Mouse (Mus musculus): ENCODE results near the gene 4930412O13Rik. TPM values are rescaled to one million over a fixed set of nuclear protein-coding genes. Genes with fewer than 3 reads are reported as not detected.

Gene 4930412O13Rik
- polyA plus RNA-seq, 1 experiment from 2014 or later = not detected

DNA sequence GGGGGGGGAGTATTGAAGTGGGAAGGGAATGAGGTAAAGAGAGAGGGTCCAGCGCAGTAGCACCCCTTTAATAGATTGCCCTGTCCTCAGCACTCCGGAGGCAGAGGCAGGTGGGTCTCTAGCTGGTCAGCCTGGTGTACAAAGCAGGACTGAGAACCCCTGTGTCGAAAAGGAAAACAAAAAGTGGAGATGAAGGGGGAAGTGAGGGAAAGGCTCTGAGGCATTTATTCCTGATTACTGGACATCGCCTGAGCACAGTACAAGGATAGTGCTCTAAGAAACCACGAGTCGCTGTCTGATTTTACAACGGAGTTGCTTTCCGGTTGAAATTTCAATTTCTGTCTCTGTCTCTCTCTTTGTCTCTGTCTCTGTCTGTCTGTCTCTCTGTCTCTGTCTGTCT, 9.2 kb downstream of the 4930412O13Rik start:
- no peaks in the 10 kb centered on the region for H3K36me3 ChIP-seq
- no peak overlapping the region for H3K9ac ChIP-seq
- H3K4me3 ChIP-seq = no peak overlapping the region
- WGBS = 8% methylated on average over 8 of the region's 8 CpGs
- ATAC-seq (ENCODE audit: borderline replicate concordance, extremely low read depth, low FRiP score, low TSS enrichment) = no peak
- peak overlapping the region; percentile 49 for H3K4me2 ChIP-seq
- no peaks in the 10 kb centered on the region for H3K9me3 ChIP-seq
- no peak overlapping the region for H3K27ac ChIP-seq
- peaks cover 12% of the 10 kb centered on the region for H3K4me1 ChIP-seq
- peaks cover 96% of the 10 kb centered on the region for H3K27me3 ChIP-seq

- no peaks in the 10 kb centered on the region for H3K36me3 ChIP-seq
- no peak overlapping the region for H3K27ac ChIP-seq
- H3K27me3 ChIP-seq = peaks cover 96% of the 10 kb centered on the region
- ATAC-seq (ENCODE audit: borderline replicate concordance, extremely low read depth, low FRiP score, low TSS enrichment) = no peak
- no peak overlapping the region for H3K4me3 ChIP-seq
- no peak overlapping the region for H3K4me2 ChIP-seq
- H3K4me1 ChIP-seq = peaks cover 12% of the 10 kb centered on the region
- no peaks in the 10 kb centered on the region for H3K9me3 ChIP-seq
- 4% methylated on average over 5 of the region's 5 CpGs for WGBS
- H3K9ac ChIP-seq = no peak overlapping the region
Observed at GRCm38 (mm10) chr2:9890906-9891305, 9.9 kb downstream of the 4930412O13Rik start.

GRCm38 (mm10) chr2:9892541-9892940, 11.5 kb downstream of the 4930412O13Rik start:
- no peak overlapping the region for H3K4me3 ChIP-seq
- WGBS = 7% methylated on average over 7 of the region's 7 CpGs
- no peak for ATAC-seq (ENCODE audit: borderline replicate concordance, extremely low read depth, low FRiP score, low TSS enrichment)

DNA sequence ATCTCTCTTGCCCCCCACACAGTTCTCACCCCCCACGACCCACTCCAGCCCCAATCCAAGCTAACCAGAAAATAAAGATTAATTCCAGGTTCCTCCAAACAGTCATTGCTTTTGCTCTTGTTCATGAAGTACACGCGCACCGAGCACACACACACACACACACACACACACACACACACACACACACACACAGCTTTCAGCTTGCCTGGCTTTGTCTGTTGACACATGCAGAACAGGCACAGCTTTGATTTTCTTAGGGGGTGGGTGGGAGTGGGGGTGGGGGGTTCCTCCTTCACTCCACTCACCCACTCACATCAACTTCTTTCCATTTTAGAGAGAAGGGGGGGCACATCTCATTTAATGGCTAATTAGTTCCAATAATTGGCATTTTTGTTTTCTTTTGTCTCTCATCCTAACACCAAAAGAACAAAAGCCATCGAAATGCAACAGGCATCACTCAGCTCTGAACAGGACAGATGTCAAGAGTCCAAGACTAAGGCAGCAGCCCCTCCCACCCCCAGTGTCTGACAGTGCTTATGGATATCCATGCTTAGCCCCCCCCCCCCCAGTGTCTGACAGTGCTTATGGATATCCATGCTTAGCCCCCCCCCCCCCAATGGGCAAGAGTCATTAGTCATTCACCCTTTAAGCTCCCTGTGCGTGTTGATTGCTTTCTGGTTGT, 12.4 kb downstream of the 4930412O13Rik start:
- ATAC-seq (ENCODE audit: borderline replicate concordance, extremely low read depth, low FRiP score, low TSS enrichment) = no peak
- no peak overlapping the region for H3K4me2 ChIP-seq
- peaks cover 12% of the 10 kb centered on the region for H3K4me1 ChIP-seq
- under 1% methylated on average over 6 of the region's 6 CpGs for WGBS
- H3K9ac ChIP-seq = no peak overlapping the region
- peaks cover 95% of the 10 kb centered on the region for H3K27me3 ChIP-seq
- H3K36me3 ChIP-seq = no peaks in the 10 kb centered on the region
- no peaks in the 10 kb centered on the region for H3K9me3 ChIP-seq
- H3K27ac ChIP-seq = no peak overlapping the region
- H3K4me3 ChIP-seq = no peak overlapping the region

More at GRCm38 (mm10) chr2:9892541-9892940, 11.5 kb downstream of the 4930412O13Rik start:
- Histone ChIP-seq H3K4me1 (peaks cover 12% of the 10 kb centered on the region), H3K27me3 (peaks cover 96% of the 10 kb centered on the region), H3K27ac (no peak overlapping the region), H3K4me2 (no peak overlapping the region), H3K9me3 (no peaks in the 10 kb centered on the region), H3K36me3 (no peaks in the 10 kb centered on the region), H3K9ac (no peak overlapping the region)

DNA sequence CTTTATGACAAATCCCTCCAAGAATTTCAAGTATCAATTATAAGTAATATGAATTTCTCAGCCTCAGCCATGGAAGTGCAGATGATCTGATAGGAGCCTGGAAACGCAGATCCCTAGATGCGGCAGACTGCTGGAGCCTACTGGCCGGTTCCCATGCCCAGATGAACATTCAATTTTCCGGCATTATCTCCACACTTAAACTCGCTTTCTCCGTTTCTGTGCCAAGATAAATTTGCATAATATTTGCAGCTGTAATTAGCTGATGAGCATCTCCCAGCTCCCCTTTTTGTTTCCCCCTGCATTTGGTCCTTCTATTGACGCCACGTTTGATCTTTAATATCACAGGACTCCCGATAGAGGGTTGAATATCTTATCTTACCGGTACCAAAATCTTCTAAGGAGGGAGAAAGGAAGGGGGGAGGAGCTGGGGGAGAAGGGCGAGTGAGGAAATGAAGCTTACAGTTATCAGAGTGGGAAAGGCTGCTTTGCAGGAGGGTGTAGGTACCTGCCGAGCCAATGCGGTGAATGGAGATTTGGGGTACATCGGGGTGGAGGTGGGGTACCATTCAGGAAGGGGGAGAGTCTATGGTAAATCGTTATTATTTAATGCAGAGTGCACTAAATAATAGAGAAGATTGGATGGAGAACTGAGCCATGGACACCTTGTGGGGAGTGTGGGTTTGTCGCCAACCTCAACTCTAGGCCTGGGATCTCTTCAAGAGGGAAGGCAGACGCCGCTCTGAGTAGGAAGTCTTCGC, 14.0 kb downstream of the 4930412O13Rik start:
- WGBS = 1% methylated on average over 19 of the region's 19 CpGs
- peaks cover 94% of the 10 kb centered on the region for H3K27me3 ChIP-seq
- H3K4me2 ChIP-seq = no peak overlapping the region
- no peak for ATAC-seq (ENCODE audit: borderline replicate concordance, extremely low read depth, low FRiP score, low TSS enrichment)
- no peak overlapping the region for H3K9ac ChIP-seq
- H3K9me3 ChIP-seq = no peaks in the 10 kb centered on the region
- no peak overlapping the region for H3K4me3 ChIP-seq
- H3K36me3 ChIP-seq = no peaks in the 10 kb centered on the region
- no peaks in the 10 kb centered on the region for H3K4me1 ChIP-seq
- no peak overlapping the region for H3K27ac ChIP-seq

- no peak overlapping the region for H3K4me3 ChIP-seq
Observed at GRCm38 (mm10) chr2:9896097-9896770, 15.2 kb downstream of the 4930412O13Rik start.

DNA sequence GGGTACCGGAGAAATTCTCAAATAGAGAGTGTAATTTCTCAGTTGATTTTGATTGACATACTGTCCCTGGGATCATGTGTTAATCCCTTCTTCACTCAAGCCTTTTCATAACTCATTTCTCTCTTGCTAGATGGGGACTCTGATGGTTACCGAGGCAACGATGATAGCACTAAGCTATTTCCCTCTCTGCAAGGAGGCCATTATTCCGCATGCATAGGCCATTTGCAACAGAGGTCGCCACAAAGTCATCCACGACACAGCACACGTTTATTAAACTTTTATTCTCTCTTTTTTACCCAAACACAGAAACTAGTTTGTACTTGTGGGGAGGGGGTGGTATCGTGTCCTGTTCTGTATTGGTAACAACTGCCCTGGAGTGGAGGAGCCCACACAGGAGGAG, 16.8 kb downstream of the 4930412O13Rik start:
- ATAC-seq (ENCODE audit: borderline replicate concordance, extremely low read depth, low FRiP score, low TSS enrichment) = no peak

More at GRCm38 (mm10) chr2:9896097-9896770, 15.2 kb downstream of the 4930412O13Rik start:
- Histone ChIP-seq H3K9ac (no peak overlapping the region), H3K9me3 (no peaks in the 10 kb centered on the region), H3K27ac (no peak overlapping the region), H3K4me2 (peak overlapping the region; percentile 13; the same call in 1 of the 2 replicates), H3K36me3 (no peaks in the 10 kb centered on the region), H3K27me3 (peaks cover 81% of the 10 kb centered on the region), H3K4me1 (no peaks in the 10 kb centered on the region)
- 1% methylated on average over 22 of the region's 22 CpGs for WGBS
- no peak for ATAC-seq (ENCODE audit: borderline replicate concordance, extremely low read depth, low FRiP score, low TSS enrichment)

GRCm38 (mm10) chr2:9903854-9904560, 23.0 kb downstream of the 4930412O13Rik start:
- Histone ChIP-seq H3K4me1 (no peaks in the 10 kb centered on the region), H3K4me2 (no peak overlapping the region), H3K36me3 (no peaks in the 10 kb centered on the region), H3K9ac (no peak overlapping the region), H3K27ac (no peak overlapping the region), H3K27me3 (peaks cover 9% of the 10 kb centered on the region), H3K4me3 (no peak overlapping the region), H3K9me3 (no peaks in the 10 kb centered on the region)
- 44% methylated on average over 14 of the region's 14 CpGs for WGBS
- ATAC-seq (ENCODE audit: borderline replicate concordance, extremely low read depth, low FRiP score, low TSS enrichment) = no peak

More for the DNA sequence above, 16.8 kb downstream of the 4930412O13Rik start:
- Histone ChIP-seq H3K4me3 (no peak overlapping the region), H3K9me3 (no peaks in the 10 kb centered on the region), H3K36me3 (no peaks in the 10 kb centered on the region), H3K27ac (no peak overlapping the region), H3K27me3 (peaks cover 69% of the 10 kb centered on the region), H3K4me2 (no peak overlapping the region), H3K9ac (no peak overlapping the region), H3K4me1 (no peaks in the 10 kb centered on the region)
- WGBS = 12% methylated on average over 8 of the region's 8 CpGs

DNA sequence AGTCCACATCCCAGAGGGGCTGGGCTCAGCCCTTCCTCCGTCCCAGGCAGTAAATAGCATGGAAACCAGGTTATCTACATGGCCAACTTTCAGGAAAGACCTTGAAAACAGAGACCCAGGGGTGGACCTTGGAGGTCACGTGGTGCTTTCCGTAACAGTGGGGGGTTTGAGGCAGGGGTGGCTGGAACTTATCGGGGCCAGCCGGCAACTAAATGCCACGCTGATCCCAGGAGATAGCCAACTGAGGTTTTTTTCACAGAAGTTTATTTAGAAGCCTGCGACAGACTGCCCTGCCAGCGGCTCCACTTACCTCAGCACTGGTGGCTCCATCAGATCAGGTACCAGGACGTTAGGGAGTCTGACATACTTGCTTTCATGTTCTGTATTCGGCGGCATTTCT, 24.9 kb downstream of the 4930412O13Rik start:
- Histone ChIP-seq H3K9me3 (no peaks in the 10 kb centered on the region), H3K4me1 (no peaks in the 10 kb centered on the region), H3K4me2 (peak overlapping the region; percentile 50), H3K4me3 (peak overlapping the region; percentile 11; the same call in 1 of the 2 replicates), H3K27me3 (no peaks in the 10 kb centered on the region; the same call in 1 of the 2 replicates), H3K36me3 (no peaks in the 10 kb centered on the region), H3K9ac (peak overlapping the region; percentile 3; the same call in 1 of the 2 replicates), H3K27ac (no peak overlapping the region)
- WGBS = 8% methylated on average over 11 of the region's 11 CpGs
- no peak for ATAC-seq (ENCODE audit: borderline replicate concordance, extremely low read depth, low FRiP score, low TSS enrichment)

DNA sequence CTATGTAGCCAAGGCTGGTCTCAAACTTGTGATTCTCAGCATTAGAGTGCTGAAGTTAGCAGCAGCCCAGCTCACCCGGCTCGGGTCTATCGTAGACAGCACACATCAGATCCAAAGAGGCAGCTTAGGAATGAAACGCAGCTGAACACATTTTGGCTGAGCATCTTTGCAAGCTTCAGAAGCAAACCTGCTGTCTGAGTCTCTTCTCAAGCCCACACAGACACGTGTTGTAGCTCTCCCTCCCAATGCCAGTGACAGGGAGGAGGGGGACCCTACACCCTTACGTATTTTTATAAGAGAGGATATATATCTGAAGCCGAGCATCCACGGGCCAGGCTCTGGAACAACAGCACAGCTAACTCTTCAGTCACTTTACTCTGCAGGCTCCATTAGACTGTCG, 36.5 kb downstream of the 4930412O13Rik start:
- H3K36me3 ChIP-seq = peaks cover 4% of the 10 kb centered on the region; the same call in 1 of the 2 replicates
- WGBS = 87% methylated on average over 9 of the region's 9 CpGs

More for the DNA sequence above, 36.5 kb downstream of the 4930412O13Rik start:
- Histone ChIP-seq H3K4me1 (no peaks in the 10 kb centered on the region), H3K9ac (no peak overlapping the region), H3K9me3 (no peaks in the 10 kb centered on the region), H3K4me2 (no peak overlapping the region), H3K27me3 (no peaks in the 10 kb centered on the region), H3K27ac (no peak overlapping the region), H3K4me3 (no peak overlapping the region)
- no peak for ATAC-seq (ENCODE audit: borderline replicate concordance, extremely low read depth, low FRiP score, low TSS enrichment)

All from lung, embryonic 15.5 days (tissue).